ENCODE assay signal across 25 mouse cellular contexts in genomic region chr12:3557414-3558319, GRCm38 (mm10). TPM values are rescaled to one million over a fixed set of nuclear protein-coding genes. Genes with fewer than 3 reads are reported as not detected.
DNase-seq lines count a peak whose midpoint lies in the region; ATAC-seq and TF ChIP-seq lines count a peak whose summit lies in the region.
"Had no signal": no experiment of that assay in that cellular context is flagged by ENCODE, and none has a peak within 500 bp of the region (broad histone marks: within the 10 kb centered on the region; RNA-seq: fewer than 3 reads in every experiment).

No protein-coding gene starts in this region.

- H3K36me3 ChIP-seq in embryonic facial prominence, embryonic 13.5 days, result no peaks in the 10 kb centered on the region
- no peaks in the 10 kb centered on the region for H3K36me3 ChIP-seq in embryonic facial prominence, embryonic 10.5 days (replicated peaks)
- H3K36me3 ChIP-seq in kidney, embryonic 15.5 days, result no peaks in the 10 kb centered on the region
- H3K36me3 ChIP-seq in E14TG2a.4 (ENCODE audit: insufficient read depth, low read length), result no peaks in the 10 kb centered on the region
- H3K36me3 ChIP-seq: embryonic facial prominence, embryonic 12.5 days; forebrain, embryonic 10.5 days; forebrain, embryonic 15.5 days; heart, embryonic 12.5 days; limb, embryonic 10.5 days; limb, embryonic 15.5 days; liver, embryonic 13.5 days had no signal

- WGBS in embryonic facial prominence, embryonic 13.5 days, result 53% methylated on average over 9 of the region's 9 CpGs
- WGBS in embryonic facial prominence, embryonic 10.5 days, result 58% methylated on average over 9 of the region's 9 CpGs
- WGBS in kidney, embryonic 15.5 days, result 42% methylated on average over 9 of the region's 9 CpGs

- no peak overlapping the region for H3K4me3 ChIP-seq in embryonic facial prominence, embryonic 13.5 days
- H3K4me3 ChIP-seq in embryonic facial prominence, embryonic 10.5 days, result no peak overlapping the region
- H3K4me3 ChIP-seq in kidney, embryonic 15.5 days (replicated peaks), result no peak overlapping the region
- H3K4me3 ChIP-seq in E14TG2a.4 (replicated peaks; ENCODE audit: low read length), result peak overlapping the region; percentile 32; the same call in 1 of the 2 replicates
- H3K4me3 ChIP-seq: embryonic facial prominence, embryonic 12.5 days; forebrain, embryonic 10.5 days; forebrain, embryonic 15.5 days; heart, embryonic 12.5 days; limb, embryonic 10.5 days; limb, embryonic 15.5 days; liver, embryonic 13.5 days had no signal

- ATAC-seq in embryonic facial prominence, embryonic 13.5 days (ENCODE audit: insufficient number of reproducible peaks, insufficient read depth, low FRiP score, low TSS enrichment, low read depth), result 0 out of 2 replicates have a peak, but pooled peaks have one; percentile 32
- ATAC-seq in kidney, embryonic 15.5 days (replicated peaks; ENCODE audit: low FRiP score), result peak; percentile 74
- peak; percentile 26 for ATAC-seq in inflammation-experienced regulatory T-cells, adult 6 months
- ATAC-seq: forebrain, embryonic 15.5 days had no signal

- no peak overlapping the region for H3K4me2 ChIP-seq in embryonic facial prominence, embryonic 13.5 days
- no peak overlapping the region for H3K4me2 ChIP-seq in kidney, embryonic 15.5 days
- H3K4me2 ChIP-seq: embryonic facial prominence, embryonic 12.5 days; forebrain, embryonic 15.5 days; heart, embryonic 12.5 days; hindbrain, embryonic 14.5 days; limb, embryonic 15.5 days; liver, embryonic 13.5 days had no signal

- H3K9me3 ChIP-seq in embryonic facial prominence, embryonic 13.5 days, result no peaks in the 10 kb centered on the region
- no peaks in the 10 kb centered on the region for H3K9me3 ChIP-seq in embryonic facial prominence, embryonic 10.5 days
- H3K9me3 ChIP-seq in kidney, embryonic 15.5 days (replicated peaks), result no peaks in the 10 kb centered on the region
- H3K9me3 ChIP-seq in E14TG2a.4 (ENCODE audit: low read length), result no peaks in the 10 kb centered on the region
- H3K9me3 ChIP-seq: embryonic facial prominence, embryonic 12.5 days; forebrain, embryonic 10.5 days; forebrain, embryonic 15.5 days; heart, embryonic 12.5 days; limb, embryonic 10.5 days; limb, embryonic 15.5 days; liver, embryonic 13.5 days had no signal

- no peaks in the 10 kb centered on the region for H3K27me3 ChIP-seq in embryonic facial prominence, embryonic 13.5 days
- no peaks in the 10 kb centered on the region for H3K27me3 ChIP-seq in embryonic facial prominence, embryonic 10.5 days (replicated peaks; ENCODE audit: low read depth, poor library complexity, severe bottlenecking)
- H3K27me3 ChIP-seq in kidney, embryonic 15.5 days, result no peaks in the 10 kb centered on the region
- H3K27me3 ChIP-seq in E14TG2a.4 (ENCODE audit: insufficient read depth, low read length), result 0 out of 2 replicates have a peak, but pooled peaks cover 3% of the 10 kb centered on the region
- H3K27me3 ChIP-seq: embryonic facial prominence, embryonic 12.5 days; forebrain, embryonic 15.5 days; heart, embryonic 12.5 days; limb, embryonic 15.5 days; liver, embryonic 13.5 days had no signal

- no peak for DNase-seq in embryonic facial prominence, embryonic 10.5 days (ENCODE audit: low spot score)
- no peak for DNase-seq in kidney, postnatal 14 days
- DNase-seq in heart, adult 9 months (ENCODE audit: low spot score in 2 of 2), result no peak
- DNase-seq: adrenal gland, postnatal 25 days; cerebellum, adult 8-10 months; kidney, adult 11 months; kidney, postnatal 4 days; layer of hippocampus, adult 9-11 months; liver, embryonic 13.5 days; lung, adult 2 months; lung, postnatal 10 days; midbrain, embryonic 14.5 days; thymus, postnatal 4 days had no signal

- no peak for TF ChIP-seq CTCF in E14TG2a.4 (conservative IDR thresholded peaks at IDR 0.05; ENCODE audit: low read length)

- H3K9ac ChIP-seq in embryonic facial prominence, embryonic 13.5 days, result no peak overlapping the region
- H3K9ac ChIP-seq in kidney, embryonic 15.5 days, result no peak overlapping the region
- H3K9ac ChIP-seq: embryonic facial prominence, embryonic 12.5 days; forebrain, embryonic 15.5 days; heart, embryonic 12.5 days; hindbrain, embryonic 14.5 days; limb, embryonic 15.5 days; liver, embryonic 13.5 days had no signal

- H3K4me1 ChIP-seq in embryonic facial prominence, embryonic 13.5 days, result no peaks in the 10 kb centered on the region
- H3K4me1 ChIP-seq in embryonic facial prominence, embryonic 10.5 days, result no peaks in the 10 kb centered on the region
- H3K4me1 ChIP-seq in kidney, embryonic 15.5 days, result no peaks in the 10 kb centered on the region
- peaks cover 16% of the 10 kb centered on the region for H3K4me1 ChIP-seq in E14TG2a.4 (replicated peaks; ENCODE audit: low read depth, low read length)
- H3K4me1 ChIP-seq: embryonic facial prominence, embryonic 12.5 days; forebrain, embryonic 10.5 days; forebrain, embryonic 15.5 days; heart, embryonic 12.5 days; limb, embryonic 10.5 days; limb, embryonic 15.5 days had no signal

- H3K27ac ChIP-seq in embryonic facial prominence, embryonic 13.5 days, result no peak overlapping the region; the same call in 1 of the 2 replicates
- no peak overlapping the region for H3K27ac ChIP-seq in embryonic facial prominence, embryonic 10.5 days (replicated peaks)
- no peak overlapping the region for H3K27ac ChIP-seq in kidney, embryonic 15.5 days
- H3K27ac ChIP-seq: embryonic facial prominence, embryonic 12.5 days; forebrain, embryonic 10.5 days; forebrain, embryonic 15.5 days; hindbrain, embryonic 14.5 days; limb, embryonic 10.5 days; limb, embryonic 15.5 days; liver, embryonic 13.5 days; macrophage had no signal

RNA-seq across cellular contexts. Expression of gene Dtnb, which starts 14.5 kb away (rescaled TPM):
- polyA plus RNA-seq in embryonic facial prominence, embryonic 13.5 days (2015; fragmentation: Nextera tagmentation; extraction: Ambion mirVana), result 45.3 and 49.6 TPM in 2 replicates
- 37.8 and 43.2 TPM in 2 replicates for polyA plus RNA-seq in embryonic facial prominence, embryonic 10.5 days (2016; fragmentation: Nextera tagmentation; extraction: Ambion mirVana)
- 41.3 and 47.2 TPM in 2 replicates for polyA plus RNA-seq in kidney, embryonic 15.5 days (2015; fragmentation: Nextera tagmentation; extraction: Ambion mirVana)
- polyA plus RNA-seq in inflammation-experienced regulatory T-cells, adult 6 months (2017; shearing (Covaris generic)), result 10 to 100 TPM; 16.7 to 34.2 (median 33.7) TPM
